Mouse (Mus musculus) layer of hippocampus, adult 2 months (tissue): Measurements from ENCODE around the gene Tnik. TPM values are rescaled to one million over a fixed set of nuclear protein-coding genes. Genes with fewer than 3 reads are reported as not detected.
A peak's percentile ranks its signal among the peaks of the same experiment; 100 is the strongest.

Experiments
- DNase-seq, 2 experiments: peaks; one replicate each; pipeline ENCODE4 v3.0.0; 2022; ENCODE audit warnings: low spot score in 2 of 2
- H3K27ac ChIP-seq: fragments of 200-600 bp; 2 replicates; pipeline ENCODE4 v1.8.1; 2022
- H3K4me3 ChIP-seq: fragments of 200-600 bp; 2 replicates; pipeline ENCODE4 v1.8.1; 2022; ENCODE audit warnings: mild to moderate bottlenecking
- CTCF ChIP-seq: fragments of 200-600 bp; conservative IDR thresholded peaks from 2 replicates; pipeline ENCODE4 v1.8.1; 2022; ENCODE audit warnings: antibody characterized with exemption, mild to moderate bottlenecking, moderate library complexity
- total RNA-seq, 2 experiments: library from RNA; stranded (reverse); gene quantifications; 2 replicates each; pipeline ENCODE4 v1.2.3; 2021

The Tnik gene
- total RNA-seq, 2 experiments from 2014 or later: 220 to 223 TPM

GRCm38 (mm10) chr3:28236689-28237088 lies 26.3 kb upstream of the Tnik start:
- no peak for DNase-seq
- Histone ChIP-seq H3K4me3 (no peak overlapping the region), H3K27ac (no peak overlapping the region)
- no peak for TF ChIP-seq CTCF

- DNase-seq: no peak
- TF ChIP-seq CTCF: no peak
- H3K4me3 ChIP-seq: no peak overlapping the region
- H3K27ac ChIP-seq: no peak overlapping the region
Observed at GRCm38 (mm10) chr3:28238136-28238535, 24.9 kb upstream of the Tnik start.

DNA sequence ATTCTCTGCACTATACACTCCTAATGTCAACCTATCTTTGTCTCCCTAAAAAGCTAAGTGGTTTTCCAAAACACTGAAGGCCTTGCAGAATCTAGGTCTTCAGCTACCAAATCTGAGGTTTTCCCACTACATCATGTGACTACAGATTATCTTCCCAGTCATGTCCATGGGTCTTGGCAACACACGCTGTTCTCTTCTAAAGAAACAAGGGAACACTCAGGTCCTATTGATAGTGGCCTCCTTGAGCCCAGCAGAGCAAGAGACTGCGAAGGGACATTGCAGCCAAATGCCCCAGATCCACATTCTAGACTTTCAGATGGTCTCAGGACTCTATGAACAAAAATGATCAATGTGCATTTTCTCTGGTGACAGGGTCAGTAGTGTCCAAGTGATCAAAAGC lies 20.5 kb upstream of the Tnik start:
- peak; percentile 23 to 66 for DNase-seq
- Histone ChIP-seq H3K4me3 (no peak overlapping the region), H3K27ac (peak overlapping the region; percentile 77)
- TF ChIP-seq CTCF: no peak

DNA sequence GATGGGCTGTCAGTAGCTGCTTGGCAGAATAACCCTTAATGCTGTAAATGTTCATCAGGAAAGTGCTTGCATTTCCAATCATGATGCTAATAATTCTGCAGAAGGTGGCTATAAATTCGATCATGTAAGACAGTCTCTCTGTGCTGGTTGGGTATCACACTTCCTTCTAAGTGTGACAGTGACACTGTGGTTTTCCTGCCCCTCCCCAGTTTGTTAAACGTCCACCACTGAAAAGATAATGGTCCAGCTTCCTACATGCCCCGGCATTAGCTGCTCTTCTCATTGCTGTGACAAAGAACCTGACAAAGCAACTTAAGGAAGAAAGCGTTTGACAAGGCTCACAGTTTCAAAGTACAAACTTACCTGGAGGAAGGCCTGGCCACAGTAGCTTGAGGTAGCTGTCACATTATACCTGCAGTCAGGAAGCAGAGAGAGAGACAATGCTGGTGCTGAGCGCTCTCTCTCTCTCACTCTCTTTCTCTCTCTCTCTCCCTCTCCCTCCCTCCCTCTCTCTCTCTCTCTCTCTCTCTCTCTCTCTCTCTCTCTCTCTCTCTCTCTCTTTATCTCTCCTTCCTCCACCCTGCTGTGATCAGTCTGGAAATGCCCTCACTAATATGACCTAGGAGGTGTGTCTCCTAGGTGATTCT lies 18.6 kb upstream of the Tnik start:
- DNase-seq: no peak
- Histone ChIP-seq H3K27ac (no peak overlapping the region), H3K4me3 (no peak overlapping the region)
- no peak for TF ChIP-seq CTCF

DNA sequence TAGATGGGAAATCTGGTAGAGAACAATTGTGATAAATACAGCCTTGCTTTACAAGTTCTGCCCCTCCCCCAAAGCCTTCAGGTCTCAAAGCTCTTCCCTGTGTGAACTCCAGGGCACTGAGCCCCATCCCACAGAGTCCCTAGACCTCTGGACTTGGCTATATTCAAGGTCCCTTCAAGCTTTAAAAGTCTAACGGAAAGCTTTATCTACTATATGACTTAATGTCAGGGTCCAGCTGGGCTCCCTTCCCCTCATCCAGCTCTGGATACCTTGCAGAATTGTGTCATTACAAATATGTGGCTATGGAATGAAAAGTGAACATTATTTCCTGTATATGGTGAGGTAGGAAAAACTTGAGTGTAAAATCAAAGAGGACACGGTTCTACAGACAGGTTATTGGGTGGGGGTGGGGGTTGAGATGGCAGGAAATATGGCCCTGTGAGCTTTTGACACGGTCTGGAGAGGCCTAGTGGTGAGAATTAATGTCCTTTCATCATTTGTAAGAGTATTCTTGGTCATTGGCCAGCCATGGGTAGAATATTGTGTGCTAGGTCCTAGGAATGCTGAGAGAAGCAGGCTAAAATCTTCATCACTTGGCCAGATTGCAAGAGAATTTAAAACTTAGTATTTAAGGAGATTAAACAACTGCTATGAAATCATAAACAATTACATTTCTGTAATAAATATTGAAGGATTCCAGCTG lies 14.6 kb upstream of the Tnik start:
- TF ChIP-seq CTCF: no peak

DNA sequence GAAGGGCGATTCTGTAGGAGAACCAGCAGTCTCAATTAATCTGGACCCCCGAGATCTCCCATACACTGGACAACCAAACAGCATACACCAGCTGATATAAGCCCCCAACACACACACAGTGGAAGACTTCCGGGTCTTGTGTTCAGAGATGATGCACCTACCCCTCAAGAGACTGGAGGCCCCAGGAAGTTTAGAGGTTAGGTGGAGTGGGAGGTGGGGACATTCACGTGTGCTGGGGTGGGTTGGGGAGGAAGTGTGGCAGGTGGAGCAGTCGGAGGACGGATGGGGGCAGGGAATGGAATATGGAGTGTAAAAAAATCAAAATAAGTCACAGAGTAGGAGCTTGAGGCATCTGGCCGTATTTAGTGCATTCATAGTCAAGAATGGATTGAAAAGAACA lies 7.3 kb upstream of the Tnik start:
- no peak for DNase-seq
- Histone ChIP-seq H3K27ac (no peak overlapping the region), H3K4me3 (no peak overlapping the region)
- TF ChIP-seq CTCF: no peak

More for the DNA sequence above, 14.6 kb upstream of the Tnik start:
- DNase-seq: no peak
- H3K4me3 ChIP-seq: no peak overlapping the region
- no peak overlapping the region for H3K27ac ChIP-seq

DNA sequence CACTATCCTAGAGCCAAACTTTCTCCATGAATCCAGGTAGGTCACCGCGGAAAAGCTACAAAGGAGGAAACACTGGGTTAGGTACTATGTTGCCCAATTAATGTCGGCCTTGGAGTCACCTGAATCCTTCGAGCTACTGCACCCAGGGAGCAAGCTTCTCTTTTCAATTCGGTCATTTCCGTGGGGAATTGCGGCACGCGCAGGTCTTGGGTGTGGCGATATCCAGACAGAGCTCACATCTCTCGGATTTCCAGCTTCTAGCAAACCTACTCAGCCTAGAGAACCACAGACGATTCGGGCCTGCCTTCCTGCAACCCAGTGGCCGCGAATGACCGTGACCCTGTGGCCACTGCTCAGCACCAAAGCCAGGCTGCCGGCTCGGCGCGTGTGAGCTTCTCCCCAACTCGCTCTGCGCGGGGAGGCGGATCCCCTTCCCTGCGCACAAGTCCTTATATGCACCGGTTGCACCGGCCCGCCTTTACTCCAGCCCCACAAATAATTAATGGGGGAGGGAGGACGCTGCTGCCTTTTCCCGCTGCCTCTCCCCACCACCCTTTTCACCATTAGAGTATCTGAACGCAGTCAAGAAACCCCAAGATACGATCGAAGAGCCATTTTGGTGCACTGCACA lies 528 bp upstream of the Tnik start:
- no peak for TF ChIP-seq CTCF
- peak; percentile 43 to 59 for DNase-seq
- Histone ChIP-seq H3K27ac (peak overlapping the region; percentile 96), H3K4me3 (peak overlapping the region; percentile 98)

- DNase-seq: peak; percentile 43
- TF ChIP-seq CTCF: no peak
- peak overlapping the region; percentile 98 for H3K4me3 ChIP-seq
Observed at GRCm38 (mm10) chr3:28263948-28264840, 1.2 kb downstream of the Tnik start.

DNA sequence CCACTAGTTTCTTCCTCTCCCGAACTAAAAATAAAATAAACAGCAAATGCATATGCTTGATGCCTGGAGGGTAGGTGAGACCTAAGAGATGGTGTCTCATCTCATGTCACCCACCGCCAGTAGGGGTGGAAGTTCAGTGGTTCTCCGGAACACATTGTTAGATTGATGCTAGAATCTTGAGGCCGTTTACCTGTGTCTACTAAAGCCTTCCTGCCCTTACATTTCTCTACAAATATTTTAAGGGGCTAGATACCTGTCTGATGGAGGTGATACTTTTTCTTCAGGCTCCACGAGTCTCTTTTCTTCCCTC lies 1.8 kb downstream of the Tnik start:
- Histone ChIP-seq H3K27ac (peak overlapping the region; percentile 96), H3K4me3 (peak overlapping the region; percentile 98)
- peak; percentile 38 for TF ChIP-seq CTCF
- no peak for DNase-seq

More at GRCm38 (mm10) chr3:28263948-28264840, 1.2 kb downstream of the Tnik start:
- peak overlapping the region; percentile 96 for H3K27ac ChIP-seq

DNA sequence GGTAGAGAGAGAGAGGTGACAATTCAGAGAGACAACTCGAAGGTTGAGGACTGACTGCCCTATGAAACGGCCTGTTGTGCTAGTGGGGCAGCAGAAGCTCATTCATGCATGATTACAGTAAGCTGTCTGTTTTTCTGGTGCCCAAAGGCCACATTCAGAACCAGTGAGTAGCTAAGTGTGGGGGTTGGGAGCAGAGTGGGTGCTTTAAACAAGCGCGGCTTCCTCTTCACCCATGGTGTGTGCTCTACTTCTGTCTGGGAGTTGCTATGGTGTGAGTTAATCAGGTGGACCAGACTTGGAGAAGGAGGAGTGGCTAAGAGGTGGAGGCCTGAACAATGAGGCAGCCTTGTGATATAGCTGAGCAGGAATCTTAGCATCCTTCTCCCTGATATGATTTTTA lies 2.2 kb downstream of the Tnik start:
- no peak; the same call in 1 of the 2 replicates for TF ChIP-seq CTCF
- peak; percentile 37 to 42 for DNase-seq
- peak overlapping the region; percentile 98 for H3K4me3 ChIP-seq
- peak overlapping the region; percentile 96 for H3K27ac ChIP-seq

DNA sequence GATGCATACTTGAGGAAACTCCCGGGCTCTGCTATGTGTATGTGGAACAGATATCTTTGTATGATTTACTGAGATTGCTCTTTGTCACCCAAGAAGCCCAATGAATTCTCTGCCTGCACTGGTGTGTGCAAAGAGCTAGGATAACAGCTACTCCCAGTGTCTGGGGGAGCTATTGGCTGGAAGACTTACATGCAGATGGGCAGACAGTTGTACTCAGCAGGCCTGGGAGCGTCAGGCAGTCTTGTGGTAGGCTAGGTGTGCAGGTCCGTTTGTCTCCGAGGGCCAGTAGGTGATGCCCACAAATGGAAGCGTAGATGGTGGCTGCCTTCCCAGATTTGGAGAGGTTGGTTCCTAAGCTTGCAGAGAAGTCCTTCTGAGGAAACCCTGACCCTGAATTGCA lies 2.6 kb downstream of the Tnik start:
- Histone ChIP-seq H3K27ac (peak overlapping the region; percentile 96), H3K4me3 (peak overlapping the region; percentile 98)
- TF ChIP-seq CTCF: no peak
- DNase-seq: peak in 1 of 2 experiments; percentile 44

GRCm38 (mm10) chr3:28267211-28267610 lies 4.2 kb downstream of the Tnik start:
- TF ChIP-seq CTCF: no peak
- no peak for DNase-seq
- Histone ChIP-seq H3K27ac (no peak overlapping the region; the same call in 1 of the 2 replicates), H3K4me3 (no peak overlapping the region; the same call in 1 of the 2 replicates)

GRCm38 (mm10) chr3:28269716-28270115 lies 6.7 kb downstream of the Tnik start:
- no peak for DNase-seq
- Histone ChIP-seq H3K4me3 (no peak overlapping the region), H3K27ac (no peak overlapping the region)
- TF ChIP-seq CTCF: no peak
